Mouse (Mus musculus) liver, embryonic 14 days (tissue): ENCODE results near the gene Lefty2. TPM values are rescaled to one million over a fixed set of nuclear protein-coding genes. Genes with fewer than 3 reads are reported as not detected.

Source experiments
- polyA plus RNA-seq: library from polyadenylated mRNA; depleted of rRNA; stranded (reverse); fragments of >200 nt; gene quantifications from 2 replicates; pipeline ENCODE4 v1.2.3, GENCODE M21; 2012; rRNA removed

The Lefty2 gene
- polyA plus RNA-seq = 0.10 TPM in 1 of 2 replicates, not detected in the other

GRCm38 (mm10) chr1:180892808-180893207 lies at the start of gene Lefty2:
Gene Lefty2 (plus strand): TSS chr1:180893108.

GRCm38 (mm10) chr1:180850316-180851270 lies 42.3 kb upstream of the Lefty2 start, which contains the start of gene Sde2:
Gene Sde2 (plus strand): TSS chr1:180851127.

GRCm38 (mm10) chr1:180904039-180904814 lies 11.3 kb downstream of the Lefty2 start, which contains the start of gene Pycr2:
Gene Pycr2 (plus strand): TSS chr1:180904293.

GRCm38 (mm10) chr1:180934467-180935419 lies 41.8 kb downstream of the Lefty2 start, which contains the start of gene Lefty1:
Gene Lefty1 (plus strand): TSS chr1:180935022.

GRCm38 (mm10) chr1:180942166-180943031 lies 49.5 kb downstream of the Lefty2 start, which contains the start of gene Tmem63a:
Gene Tmem63a (plus strand): TSS chr1:180942344.

Other genes with a start within 250 kb of the Lefty2 start
- gene Mixl1, start 196.1 kb upstream of the Lefty2 start, polyA plus RNA-seq = 0.19 and 0.21 TPM in 2 replicates
- gene Acbd3, start 167.1 kb upstream of the Lefty2 start, polyA plus RNA-seq = 9.9 and 11.2 TPM in 2 replicates
- gene H3f3a, start 79.2 kb upstream of the Lefty2 start, polyA plus RNA-seq = 975 and 1,160 TPM in 2 replicates
- 16.1 and 17.1 TPM in 2 replicates for gene Sde2, start 42.0 kb upstream of the Lefty2 start, polyA plus RNA-seq
- 46.6 and 55.1 TPM in 2 replicates for gene Pycr2, start 11.2 kb downstream of the Lefty2 start, polyA plus RNA-seq
- gene Lefty1, start 41.9 kb downstream of the Lefty2 start, polyA plus RNA-seq = 8.3 and 9.1 TPM in 2 replicates
- 6.0 and 7.4 TPM in 2 replicates for gene Tmem63a, start 49.2 kb downstream of the Lefty2 start, polyA plus RNA-seq
- gene Ephx1, start 127.8 kb downstream of the Lefty2 start, polyA plus RNA-seq = 1.8 and 2.4 TPM in 2 replicates
- gene 9130409I23Rik, start 158.1 kb downstream of the Lefty2 start, polyA plus RNA-seq = 0.03 and 0.05 TPM in 2 replicates